Mouse (Mus musculus) MEL (cell line): ENCODE measurements at regions not wholly inside any gene's neighbourhood (a gene's known extent, or its start where the extent isn't known, plus 50 kb on each side); places are given as distances from the start of the nearest gene placed in this dataset.
A peak's percentile ranks its signal among the peaks of the same experiment; 100 is the strongest.

Experiments used
- DNase-seq: peaks from one replicate; pipeline ENCODE4 v3.0.0; 2011; ENCODE audit warnings: low read depth, low spot score
- H3K27ac ChIP-seq: 2 replicates; pipeline ENCODE4 v1.5.1; 2012; ENCODE audit warnings: low read depth, mild to moderate bottlenecking, control low read depth, low read length, moderate library complexity; ENCODE audit not compliant: control insufficient read depth
- H3K27me3 ChIP-seq, 2 experiments: fragments of 150-350 bp in 1 of 2; sonication (generic) in 1 of 2; 2 replicates each; pipeline ENCODE4 v1.6.1; 2012; ENCODE audit warnings: low read length in 2 of 2, mild to moderate bottlenecking in 2 of 2, improper control_type of control experiment in 1 of 2, moderate library complexity in 1 of 2; ENCODE audit not compliant: insufficient read depth in 2 of 2, control insufficient read depth in 1 of 2
- H3K36me3 ChIP-seq, 2 experiments: 2 replicates each; pipeline ENCODE4 v1.6.1; 2012 to 2014; ENCODE audit warnings: low read length in 2 of 2, improper control_type of control experiment in 1 of 2, inconsistent platforms in 1 of 2, mild to moderate bottlenecking in 1 of 2; ENCODE audit not compliant: insufficient read depth in 2 of 2, control insufficient read depth in 1 of 2
- H3K4me1 ChIP-seq, 2 experiments: fragments of 150-350 bp in 1 of 2; sonication (generic) in 1 of 2; 2 replicates each; pipeline ENCODE4 v1.6.1; 2012; ENCODE audit warnings: low read length in 2 of 2, improper control_type of control experiment in 1 of 2, mild to moderate bottlenecking in 1 of 2; ENCODE audit not compliant: insufficient read depth in 2 of 2, control insufficient read depth in 1 of 2
- H3K4me3 ChIP-seq, 2 experiments: fragments of 150-350 bp in 1 of 2; sonication (generic) in 1 of 2; 2 replicates each; pipeline ENCODE4 v1.5.1; 2012; ENCODE audit warnings: low read depth in 2 of 2, low read length in 2 of 2, mild to moderate bottlenecking in 2 of 2, moderate library complexity in 2 of 2, control low read depth in 1 of 2, improper control_type of control experiment in 1 of 2; ENCODE audit not compliant: control insufficient read depth in 1 of 2, insufficient read depth in 1 of 2
- H3K79me2 ChIP-seq: 2 replicates; pipeline ENCODE4 v1.6.1; 2012; ENCODE audit warnings: mild to moderate bottlenecking, low read length, moderate library complexity; ENCODE audit not compliant: control insufficient read depth, poor library complexity, insufficient read depth
- H3K9ac ChIP-seq: 2 replicates; pipeline ENCODE4 v1.6.1; 2012; ENCODE audit warnings: low read depth, mild to moderate bottlenecking, control low read depth, low read length, moderate library complexity; ENCODE audit not compliant: control insufficient read depth, poor library complexity, severe bottlenecking
- H3K9me3 ChIP-seq: fragments of 150-350 bp; sonication (generic); replicated peaks from 2 replicates; pipeline ENCODE4 v1.6.1; 2012; ENCODE audit warnings: mild to moderate bottlenecking, low read length, improper control_type of control experiment, moderate library complexity; ENCODE audit not compliant: insufficient read depth
- CHD2 ChIP-seq: IDR thresholded peaks from 2 replicates; pipeline ENCODE4 v1.6.1; 2011; ENCODE audit warnings: low read length, improper control_type of control experiment
- E2F4 ChIP-seq: IDR thresholded peaks from 2 replicates; pipeline ENCODE4 v1.6.1; 2011; ENCODE audit warnings: low read depth, low read length, improper control_type of control experiment, borderline replicate concordance
- ETS1 ChIP-seq: IDR thresholded peaks from 2 replicates; pipeline ENCODE4 v1.6.1; 2012; ENCODE audit warnings: low read depth, mild to moderate bottlenecking, inconsistent platforms, low read length, improper control_type of control experiment, moderate library complexity
- KAT2A ChIP-seq: conservative IDR thresholded peaks from 2 replicates; pipeline ENCODE4 v1.6.1; 2012; ENCODE audit warnings: low read depth, low read length, improper control_type of control experiment, inconsistent platforms
- MAZ ChIP-seq: IDR thresholded peaks from 2 replicates; pipeline ENCODE4 v1.6.1; 2012; ENCODE audit warnings: low read depth, mild to moderate bottlenecking, inconsistent platforms, low read length, improper control_type of control experiment
- MYC ChIP-seq: IDR thresholded peaks from 2 replicates; pipeline ENCODE4 v1.6.1; 2011; ENCODE audit warnings: low read depth, mild to moderate bottlenecking, low read length, improper control_type of control experiment, moderate library complexity
- POLR2A ChIP-seq, 2 experiments: IDR thresholded peaks; 2 replicates each; pipeline ENCODE4 v1.6.1; 2011 to 2012; ENCODE audit warnings: low read length in 2 of 2, mild to moderate bottlenecking in 2 of 2, control low read depth in 1 of 2, improper control_type of control experiment in 1 of 2, low read depth in 1 of 2, moderate library complexity in 1 of 2; ENCODE audit not compliant: control insufficient read depth in 1 of 2, insufficient read depth in 1 of 2, poor library complexity in 1 of 2
- RAD21 ChIP-seq: IDR thresholded peaks from 2 replicates; pipeline ENCODE4 v1.6.1; 2011; ENCODE audit warnings: mild to moderate bottlenecking, low read depth, low read length, improper control_type of control experiment
- RCOR1 ChIP-seq: IDR thresholded peaks from 2 replicates; pipeline ENCODE4 v1.6.1; 2012; ENCODE audit warnings: low read depth, mild to moderate bottlenecking, inconsistent platforms, low read length, improper control_type of control experiment
- TCF12 ChIP-seq: IDR thresholded peaks from 2 replicates; pipeline ENCODE4 v1.6.1; 2014; ENCODE audit warnings: low read depth, mild to moderate bottlenecking, inconsistent platforms, low read length, improper control_type of control experiment, moderate library complexity
- ZNF384 ChIP-seq: IDR thresholded peaks from 2 replicates; pipeline ENCODE4 v1.6.1; 2012; ENCODE audit warnings: low read depth, mild to moderate bottlenecking, inconsistent platforms, low read length, improper control_type of control experiment

- Histone ChIP-seq H3K36me3 (no peaks in the 10 kb centered on the region), H3K9ac (no peak overlapping the region), H3K9me3 (no peaks in the 10 kb centered on the region; the same call in 1 of the 2 replicates), H3K27ac (no peak overlapping the region), H3K4me1 (no peaks in the 10 kb centered on the region), H3K79me2 (no peaks in the 10 kb centered on the region), H3K4me3 (no peak overlapping the region), H3K27me3 (no peaks in the 10 kb centered on the region)
- TF ChIP-seq ETS1 (no peak), MYC (no peak), E2F4 (no peak), POLR2A (IDR thresholded peaks at IDR 0.05; ENCODE audit: control insufficient read depth in 1 of 2, insufficient read depth in 1 of 2, low read depth in 1 of 2, low read length in 2 of 2, poor library complexity in 1 of 2) (no peak), MAZ (no peak)
- DNase-seq = peak; percentile 25
Observed at GRCm38 (mm10) chr11:50483116-50483515, 52.2 kb upstream of the Rufy1 start.

- Histone ChIP-seq H3K27ac (no peak overlapping the region), H3K4me3 (no peak overlapping the region), H3K79me2 (no peaks in the 10 kb centered on the region), H3K9me3 (no peaks in the 10 kb centered on the region; the same call in 1 of the 2 replicates), H3K9ac (no peak overlapping the region), H3K27me3 (no peaks in the 10 kb centered on the region), H3K36me3 (no peaks in the 10 kb centered on the region), H3K4me1 (no peaks in the 10 kb centered on the region)
- DNase-seq = no peak
- TF ChIP-seq ZNF384 = no peak
- no peak for TF ChIP-seq RCOR1
- no peak for TF ChIP-seq TCF12
- no peak for TF ChIP-seq KAT2A
- TF ChIP-seq RAD21 = no peak
- TF ChIP-seq CHD2 = no peak
- TF ChIP-seq ETS1 = no peak
Observed at GRCm38 (mm10) chr11:50482607-50483006, 51.7 kb upstream of the Rufy1 start.
